Mouse (Mus musculus) cortical plate, adult 2 months (tissue): ENCODE results near the gene 1700088E04Rik.

ENCODE experiments used
- CTCF ChIP-seq: fragments of 200-500 bp; IDR thresholded peaks from 2 replicates; pipeline ENCODE4 v1.5.1; 2011; ENCODE audit warnings: mild to moderate bottlenecking, control low read depth, low read length; ENCODE audit not compliant: insufficient read depth; ENCODE audit errors: extremely low read depth
- POLR2A ChIP-seq: fragments of 200-500 bp; IDR thresholded peaks from 2 replicates; pipeline ENCODE4 v1.6.1; 2011; ENCODE audit warnings: mild to moderate bottlenecking, low read length, control low read depth; ENCODE audit not compliant: insufficient read depth; ENCODE audit errors: extremely low read depth

DNA sequence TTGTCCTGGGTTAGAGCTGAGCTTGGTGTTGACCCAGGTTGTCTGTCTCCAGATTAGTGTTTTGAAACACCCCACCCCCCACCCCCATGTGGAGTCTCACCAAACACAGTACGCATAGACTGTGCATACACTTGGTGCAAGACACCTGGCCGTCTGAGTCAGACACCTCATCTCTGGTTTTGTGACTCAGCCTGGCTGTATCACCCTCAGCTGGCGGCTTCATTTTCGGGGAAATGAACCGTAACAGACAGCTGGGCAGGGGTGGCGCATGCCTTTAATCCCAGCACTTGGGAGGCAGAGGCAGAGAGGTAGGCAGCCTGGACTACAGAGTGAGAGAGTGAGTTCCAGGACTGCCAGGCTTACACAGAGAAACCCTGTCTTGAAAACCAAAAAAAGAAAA, 35.9 kb upstream of the 1700088E04Rik start:
- TF ChIP-seq POLR2A (no peak), CTCF (no peak)
